Mouse (Mus musculus): ENCODE measurements around the gene Ccl1. TPM values are rescaled to one million over a fixed set of nuclear protein-coding genes. Genes with fewer than 3 reads are reported as not detected.

Gene Ccl1
- polyA plus RNA-seq, 1 experiment from 2014 or later: not detected

DNA sequence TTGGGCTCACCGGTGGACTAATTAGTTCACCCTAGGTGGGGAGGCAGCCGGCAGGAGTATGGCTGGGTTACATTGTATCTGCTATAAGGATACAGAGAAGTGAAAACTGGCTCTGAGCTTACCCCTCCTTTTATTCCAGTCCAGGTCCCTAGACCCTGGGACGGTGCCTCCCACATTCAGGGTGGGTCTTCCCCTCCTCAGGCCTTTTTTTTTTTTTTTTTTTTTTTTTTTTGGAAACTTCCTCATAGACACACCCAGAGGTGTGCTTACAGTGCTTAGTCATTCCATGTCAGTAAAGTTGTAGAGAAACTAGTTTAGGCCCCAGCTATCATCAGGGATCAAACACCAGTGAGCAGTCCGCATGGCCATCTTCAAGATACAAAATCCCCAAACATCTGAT, 7.6 kb downstream of the Ccl1 start:
- Histone ChIP-seq H3K9ac (ENCODE audit: low read length) (no peak overlapping the region), H3K9me3 (ENCODE audit: control insufficient read depth, low read length) (peaks cover under 1% of the 10 kb centered on the region; the same call in 1 of the 2 replicates), H3K36me3 (ENCODE audit: control insufficient read depth, insufficient read depth, low read length) (no peaks in the 10 kb centered on the region), H3K4me1 (ENCODE audit: control insufficient read depth in 2 of 2, insufficient read depth in 2 of 2, low read length in 2 of 2) (no peaks in the 10 kb centered on the region), H3K4me2 (ENCODE audit: low read length) (no peak overlapping the region), H3K27me3 (ENCODE audit: control insufficient read depth, insufficient read depth, low read length) (no peaks in the 10 kb centered on the region), H3K4me3 (ENCODE audit: control insufficient read depth in 1 of 2, insufficient read depth in 1 of 2, low read depth in 1 of 2, low read length in 2 of 2) (no peak overlapping the region), H3K27ac (replicated peaks in 1 of 2; ENCODE audit: control insufficient read depth in 1 of 2, insufficient read depth in 1 of 2, low read depth in 2 of 2, low read length in 2 of 2) (no peak overlapping the region)
- 71% methylated on average over 4 of the region's 4 CpGs for WGBS
- ATAC-seq (ENCODE audit: insufficient number of reproducible peaks, insufficient read depth, low FRiP score, low read depth): no peak

GRCm38 (mm10) chr11:82290841-82291240, 14.6 kb downstream of the Ccl1 start:
- Histone ChIP-seq H3K4me2 (ENCODE audit: low read length) (no peak overlapping the region), H3K4me1 (ENCODE audit: control insufficient read depth in 2 of 2, insufficient read depth in 2 of 2, low read length in 2 of 2) (no peaks in the 10 kb centered on the region), H3K27ac (replicated peaks in 1 of 2; ENCODE audit: control insufficient read depth in 1 of 2, insufficient read depth in 1 of 2, low read depth in 2 of 2, low read length in 2 of 2) (no peak overlapping the region), H3K4me3 (ENCODE audit: control insufficient read depth in 1 of 2, insufficient read depth in 1 of 2, low read depth in 1 of 2, low read length in 2 of 2) (no peak overlapping the region), H3K9me3 (ENCODE audit: control insufficient read depth, low read length) (peaks cover 6% of the 10 kb centered on the region; the same call in 1 of the 2 replicates), H3K9ac (ENCODE audit: low read length) (no peak overlapping the region), H3K27me3 (ENCODE audit: control insufficient read depth, insufficient read depth, low read length) (no peaks in the 10 kb centered on the region), H3K36me3 (ENCODE audit: control insufficient read depth, insufficient read depth, low read length) (no peaks in the 10 kb centered on the region)
- no peak for ATAC-seq (ENCODE audit: insufficient number of reproducible peaks, insufficient read depth, low FRiP score, low read depth)

- Histone ChIP-seq H3K4me3 (ENCODE audit: control insufficient read depth in 1 of 2, insufficient read depth in 1 of 2, low read depth in 1 of 2, low read length in 2 of 2) (no peak overlapping the region), H3K27ac (replicated peaks in 1 of 2; ENCODE audit: control insufficient read depth in 1 of 2, insufficient read depth in 1 of 2, low read depth in 2 of 2, low read length in 2 of 2) (no peak overlapping the region), H3K4me1 (ENCODE audit: control insufficient read depth in 2 of 2, insufficient read depth in 2 of 2, low read length in 2 of 2) (no peaks in the 10 kb centered on the region), H3K27me3 (ENCODE audit: control insufficient read depth, insufficient read depth, low read length) (no peaks in the 10 kb centered on the region), H3K36me3 (ENCODE audit: control insufficient read depth, insufficient read depth, low read length) (no peaks in the 10 kb centered on the region), H3K9ac (ENCODE audit: low read length) (no peak overlapping the region), H3K4me2 (ENCODE audit: low read length) (no peak overlapping the region), H3K9me3 (ENCODE audit: control insufficient read depth, low read length) (no peaks in the 10 kb centered on the region)
- ATAC-seq (ENCODE audit: insufficient number of reproducible peaks, insufficient read depth, low FRiP score, low read depth): no peak
- WGBS: 56% methylated on average over 8 of the region's 8 CpGs
These were observed 31.2 kb downstream of the Ccl1 start for GRCm38 (mm10) chr11:82274149-82274812.

- H3K27me3 ChIP-seq (ENCODE audit: control insufficient read depth, insufficient read depth, low read length): peaks cover 10% of the 10 kb centered on the region
- H3K4me3 ChIP-seq (ENCODE audit: control insufficient read depth in 1 of 2, insufficient read depth in 1 of 2, low read depth in 1 of 2, low read length in 2 of 2): no peak overlapping the region
- no peaks in the 10 kb centered on the region for H3K4me1 ChIP-seq (ENCODE audit: control insufficient read depth in 2 of 2, insufficient read depth in 2 of 2, low read length in 2 of 2)
- H3K9me3 ChIP-seq (ENCODE audit: control insufficient read depth, low read length): no peaks in the 10 kb centered on the region
- H3K36me3 ChIP-seq (ENCODE audit: control insufficient read depth, insufficient read depth, low read length): no peaks in the 10 kb centered on the region
- H3K4me2 ChIP-seq (ENCODE audit: low read length): no peak overlapping the region
- H3K9ac ChIP-seq (ENCODE audit: low read length): no peak overlapping the region
- no peak overlapping the region for H3K27ac ChIP-seq (replicated peaks in 1 of 2; ENCODE audit: control insufficient read depth in 1 of 2, insufficient read depth in 1 of 2, low read depth in 2 of 2, low read length in 2 of 2)
- no peak for ATAC-seq (ENCODE audit: insufficient number of reproducible peaks, insufficient read depth, low FRiP score, low read depth)
- 36% methylated on average over 4 of the region's 4 CpGs for WGBS
These were observed 46.4 kb downstream of the Ccl1 start for GRCm38 (mm10) chr11:82259131-82259530.

- Histone ChIP-seq H3K4me1 (ENCODE audit: control insufficient read depth in 2 of 2, insufficient read depth in 2 of 2, low read length in 2 of 2) (no peaks in the 10 kb centered on the region), H3K4me3 (ENCODE audit: control insufficient read depth in 1 of 2, insufficient read depth in 1 of 2, low read depth in 1 of 2, low read length in 2 of 2) (no peak overlapping the region), H3K9me3 (ENCODE audit: control insufficient read depth, low read length) (no peaks in the 10 kb centered on the region), H3K9ac (ENCODE audit: low read length) (no peak overlapping the region), H3K4me2 (ENCODE audit: low read length) (no peak overlapping the region), H3K27ac (replicated peaks in 1 of 2; ENCODE audit: control insufficient read depth in 1 of 2, insufficient read depth in 1 of 2, low read depth in 2 of 2, low read length in 2 of 2) (no peak overlapping the region), H3K27me3 (ENCODE audit: control insufficient read depth, insufficient read depth, low read length) (peaks cover 10% of the 10 kb centered on the region), H3K36me3 (ENCODE audit: control insufficient read depth, insufficient read depth, low read length) (no peaks in the 10 kb centered on the region)
- no peak for ATAC-seq (ENCODE audit: insufficient number of reproducible peaks, insufficient read depth, low FRiP score, low read depth)
- WGBS: 3% methylated on average over 4 of the region's 4 CpGs
These were observed 49.9 kb downstream of the Ccl1 start for GRCm38 (mm10) chr11:82255601-82256000.

DNA sequence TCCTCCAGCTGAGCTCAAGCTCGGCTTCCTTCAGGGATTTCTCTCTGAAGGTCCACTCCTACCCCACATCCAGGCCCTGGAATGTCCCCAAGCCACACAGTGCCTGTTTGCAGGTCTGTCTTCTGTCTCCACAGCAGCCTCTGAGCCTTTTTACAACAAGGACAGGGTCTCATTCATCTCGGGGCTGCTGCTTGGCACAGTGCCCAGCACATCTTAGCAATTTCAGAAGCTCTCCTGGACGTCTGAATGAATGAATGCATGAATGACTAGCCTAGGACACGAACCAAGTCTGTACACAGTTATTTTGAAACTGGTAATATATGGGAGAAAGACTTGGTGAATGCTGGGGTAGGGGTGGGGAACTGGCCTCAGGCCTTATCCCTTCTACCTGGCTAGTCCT, 52.1 kb downstream of the Ccl1 start:
- H3K9ac ChIP-seq (ENCODE audit: low read length): no peak overlapping the region
- no peak overlapping the region for H3K4me2 ChIP-seq (ENCODE audit: low read length)
- ATAC-seq (ENCODE audit: insufficient number of reproducible peaks, insufficient read depth, low FRiP score, low read depth): no peak
- H3K27ac ChIP-seq (replicated peaks in 1 of 2; ENCODE audit: control insufficient read depth in 1 of 2, insufficient read depth in 1 of 2, low read depth in 2 of 2, low read length in 2 of 2): no peak overlapping the region
- no peaks in the 10 kb centered on the region for H3K4me1 ChIP-seq (ENCODE audit: control insufficient read depth in 2 of 2, insufficient read depth in 2 of 2, low read length in 2 of 2)
- WGBS: 23% methylated on average over 4 of the region's 4 CpGs
- H3K9me3 ChIP-seq (ENCODE audit: control insufficient read depth, low read length): no peaks in the 10 kb centered on the region
- H3K36me3 ChIP-seq (ENCODE audit: control insufficient read depth, insufficient read depth, low read length): no peaks in the 10 kb centered on the region
- peaks cover 3% of the 10 kb centered on the region; the same call in 1 of the 2 replicates for H3K27me3 ChIP-seq (ENCODE audit: control insufficient read depth, insufficient read depth, low read length)
- H3K4me3 ChIP-seq (ENCODE audit: control insufficient read depth in 1 of 2, insufficient read depth in 1 of 2, low read depth in 1 of 2, low read length in 2 of 2): no peak overlapping the region

DNA sequence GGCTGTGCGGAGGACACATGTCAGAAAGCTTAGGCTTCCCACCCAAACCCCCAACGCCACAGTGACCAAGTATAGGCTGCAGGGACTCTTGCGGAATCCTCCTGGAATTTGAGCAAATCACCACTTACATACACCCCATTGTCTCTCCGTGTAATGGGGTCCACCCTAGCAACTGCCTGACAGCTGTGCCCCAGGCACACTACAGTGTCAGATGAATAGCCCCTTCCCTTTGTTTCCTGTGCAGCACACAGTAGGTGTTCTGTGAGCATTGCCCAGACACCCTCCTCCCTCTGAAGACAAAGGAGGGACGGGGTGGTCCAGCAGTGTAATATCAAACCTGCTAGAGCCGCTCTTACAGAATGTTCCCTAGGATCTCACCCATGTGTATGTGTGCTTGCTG, 54.2 kb downstream of the Ccl1 start:
- Histone ChIP-seq H3K9me3 (ENCODE audit: control insufficient read depth, low read length) (no peaks in the 10 kb centered on the region), H3K4me1 (ENCODE audit: control insufficient read depth in 2 of 2, insufficient read depth in 2 of 2, low read length in 2 of 2) (no peaks in the 10 kb centered on the region), H3K27ac (replicated peaks in 1 of 2; ENCODE audit: control insufficient read depth in 1 of 2, insufficient read depth in 1 of 2, low read depth in 2 of 2, low read length in 2 of 2) (no peak overlapping the region), H3K4me2 (ENCODE audit: low read length) (no peak overlapping the region), H3K36me3 (ENCODE audit: control insufficient read depth, insufficient read depth, low read length) (no peaks in the 10 kb centered on the region), H3K9ac (ENCODE audit: low read length) (no peak overlapping the region), H3K4me3 (ENCODE audit: control insufficient read depth in 1 of 2, insufficient read depth in 1 of 2, low read depth in 1 of 2, low read length in 2 of 2) (no peak overlapping the region), H3K27me3 (ENCODE audit: control insufficient read depth, insufficient read depth, low read length) (no peaks in the 10 kb centered on the region; the same call in 1 of the 2 replicates)
- ATAC-seq (ENCODE audit: insufficient number of reproducible peaks, insufficient read depth, low FRiP score, low read depth): no peak
- WGBS: 75% methylated on average over 6 of the region's 6 CpGs

GRCm38 (mm10) chr11:82249945-82250344, 55.5 kb downstream of the Ccl1 start:
- 74% methylated on average over 6 of the region's 6 CpGs for WGBS
- no peak overlapping the region for H3K4me2 ChIP-seq (ENCODE audit: low read length)
- no peak for ATAC-seq (ENCODE audit: insufficient number of reproducible peaks, insufficient read depth, low FRiP score, low read depth)

More at GRCm38 (mm10) chr11:82249945-82250344, 55.5 kb downstream of the Ccl1 start:
- H3K9me3 ChIP-seq (ENCODE audit: control insufficient read depth, low read length): no peaks in the 10 kb centered on the region
- no peaks in the 10 kb centered on the region for H3K36me3 ChIP-seq (ENCODE audit: control insufficient read depth, insufficient read depth, low read length)
- no peak overlapping the region for H3K4me3 ChIP-seq (ENCODE audit: control insufficient read depth in 1 of 2, insufficient read depth in 1 of 2, low read depth in 1 of 2, low read length in 2 of 2)
- no peak overlapping the region for H3K9ac ChIP-seq (ENCODE audit: low read length)
- no peak overlapping the region for H3K27ac ChIP-seq (replicated peaks in 1 of 2; ENCODE audit: control insufficient read depth in 1 of 2, insufficient read depth in 1 of 2, low read depth in 2 of 2, low read length in 2 of 2)
- H3K4me1 ChIP-seq (ENCODE audit: control insufficient read depth in 2 of 2, insufficient read depth in 2 of 2, low read length in 2 of 2): no peaks in the 10 kb centered on the region
- H3K27me3 ChIP-seq (ENCODE audit: control insufficient read depth, insufficient read depth, low read length): no peaks in the 10 kb centered on the region; the same call in 1 of the 2 replicates
